Mouse (Mus musculus) brain, embryonic 18.5 days (tissue): ENCODE measurements around the gene Xpo6.

ENCODE experiments used
- DNase-seq: peaks from one replicate; pipeline ENCODE4 v3.0.0-alpha.2; 2012; ENCODE audit warnings: low read depth, low spot score

Gene Xpo6

GRCm38 (mm10) chr7:126080949-126081654 is 119.2 kb downstream of the Xpo6 start:
- no peak for DNase-seq

- no peak for DNase-seq
These were observed 123.4 kb downstream of the Xpo6 start for GRCm38 (mm10) chr7:126076935-126077334.

- no peak for DNase-seq
These were observed 125.2 kb downstream of the Xpo6 start for GRCm38 (mm10) chr7:126075058-126075457.

GRCm38 (mm10) chr7:126070321-126070720 is 130.0 kb downstream of the Xpo6 start:
- DNase-seq: no peak

GRCm38 (mm10) chr7:126066777-126067176 is 133.5 kb downstream of the Xpo6 start:
- DNase-seq: peak; percentile 56

- no peak for DNase-seq
These were observed 134.9 kb downstream of the Xpo6 start for GRCm38 (mm10) chr7:126065243-126065876.

- no peak for DNase-seq
These were observed 138.1 kb downstream of the Xpo6 start for GRCm38 (mm10) chr7:126062228-126062627.

GRCm38 (mm10) chr7:126058918-126059317 is 141.4 kb downstream of the Xpo6 start:
- no peak for DNase-seq

GRCm38 (mm10) chr7:126057332-126057914 is 142.9 kb downstream of the Xpo6 start:
- no peak for DNase-seq

- DNase-seq: no peak
These were observed 145.7 kb downstream of the Xpo6 start for GRCm38 (mm10) chr7:126054574-126054973.

- DNase-seq: no peak
These were observed 146.7 kb downstream of the Xpo6 start for GRCm38 (mm10) chr7:126053618-126054017.

- no peak for DNase-seq
These were observed 148.4 kb downstream of the Xpo6 start for GRCm38 (mm10) chr7:126051910-126052309.
